Mouse (Mus musculus) erythroblast, embryonic 14.5 days (primary cell): ENCODE results near the gene Vps39. TPM values are rescaled to one million over a fixed set of nuclear protein-coding genes. Genes with fewer than 3 reads are reported as not detected.

Experiments used
- H3K27me3 ChIP-seq: 2 replicates; pipeline ENCODE4 v1.6.1; 2012; ENCODE audit warnings: inconsistent platforms; ENCODE audit not compliant: control insufficient read depth
- H3K36me3 ChIP-seq: 2 replicates; pipeline ENCODE4 v1.6.1; 2012; ENCODE audit warnings: mild to moderate bottlenecking, inconsistent platforms; ENCODE audit not compliant: control insufficient read depth
- H3K4me1 ChIP-seq: 2 replicates; pipeline ENCODE4 v1.6.1; 2012; ENCODE audit warnings: inconsistent platforms; ENCODE audit not compliant: control insufficient read depth
- H3K4me3 ChIP-seq: replicated peaks from 2 replicates; pipeline ENCODE3; 2012; ENCODE audit warnings: moderate library complexity, mild to moderate bottlenecking, inconsistent platforms
- H3K9me3 ChIP-seq: 2 replicates; pipeline ENCODE4 v1.6.1; 2012; ENCODE audit warnings: low read length, inconsistent platforms, mixed read lengths; ENCODE audit not compliant: control insufficient read depth
- GATA1 ChIP-seq: IDR thresholded peaks from 2 replicates; pipeline ENCODE4 v1.6.1; 2012; ENCODE audit warnings: low read length, inconsistent platforms, mixed read lengths
- TAL1 ChIP-seq: IDR thresholded peaks from 3 replicates; pipeline ENCODE4 v1.6.1; 2012; ENCODE audit warnings: low read length, inconsistent platforms, mixed read lengths
- polyA plus RNA-seq: library from polyadenylated mRNA; stranded (reverse); fragments of >175 nt; gene quantifications from 2 replicates; pipeline ENCODE4 v1.2.3, GENCODE M21; 2012

Vps39 gene
- polyA plus RNA-seq, 1 experiment: 0.48 TPM

- Histone ChIP-seq H3K4me1 (no peaks in the 10 kb centered on the region), H3K9me3 (no peaks in the 10 kb centered on the region), H3K36me3 (peaks cover 79% of the 10 kb centered on the region), H3K27me3 (no peaks in the 10 kb centered on the region), H3K4me3 (no peak overlapping the region)
- TF ChIP-seq GATA1: no peak
- TF ChIP-seq TAL1: no peak
These were observed 13.6 kb upstream of the Vps39 start for GRCm38 (mm10) chr2:120366501-120366900.

GRCm38 (mm10) chr2:120360425-120360824, 7.5 kb upstream of the Vps39 start:
- Histone ChIP-seq H3K4me3 (no peak overlapping the region), H3K9me3 (no peaks in the 10 kb centered on the region), H3K4me1 (no peaks in the 10 kb centered on the region), H3K36me3 (peaks cover 72% of the 10 kb centered on the region), H3K27me3 (no peaks in the 10 kb centered on the region)
- TF ChIP-seq GATA1: no peak
- TF ChIP-seq TAL1: no peak

GRCm38 (mm10) chr2:120351321-120351720, 1.6 kb downstream of the Vps39 start:
- no peaks in the 10 kb centered on the region for H3K27me3 ChIP-seq
- H3K9me3 ChIP-seq: no peaks in the 10 kb centered on the region
- H3K4me1 ChIP-seq: peaks cover 26% of the 10 kb centered on the region
- H3K4me3 ChIP-seq: no peak overlapping the region
- no peak for TF ChIP-seq TAL1
- no peak for TF ChIP-seq GATA1
- H3K36me3 ChIP-seq: peaks cover 41% of the 10 kb centered on the region

- Histone ChIP-seq H3K4me3 (no peak overlapping the region), H3K4me1 (peaks cover 23% of the 10 kb centered on the region), H3K36me3 (peaks cover 50% of the 10 kb centered on the region), H3K27me3 (no peaks in the 10 kb centered on the region), H3K9me3 (no peaks in the 10 kb centered on the region)
- TF ChIP-seq GATA1 (no peak), TAL1 (no peak)
These were observed 4.8 kb downstream of the Vps39 start for GRCm38 (mm10) chr2:120348120-120348519.

GRCm38 (mm10) chr2:120341741-120342140, 11.2 kb downstream of the Vps39 start:
- Histone ChIP-seq H3K9me3 (no peaks in the 10 kb centered on the region), H3K4me3 (no peak overlapping the region), H3K4me1 (no peaks in the 10 kb centered on the region), H3K27me3 (no peaks in the 10 kb centered on the region), H3K36me3 (peaks cover 86% of the 10 kb centered on the region)
- no peak for TF ChIP-seq TAL1
- no peak for TF ChIP-seq GATA1

- TF ChIP-seq GATA1: no peak
- no peak for TF ChIP-seq TAL1
- no peaks in the 10 kb centered on the region for H3K27me3 ChIP-seq
- peaks cover 74% of the 10 kb centered on the region for H3K36me3 ChIP-seq
- H3K4me3 ChIP-seq: no peak overlapping the region
- no peaks in the 10 kb centered on the region for H3K4me1 ChIP-seq
- H3K9me3 ChIP-seq: no peaks in the 10 kb centered on the region
These were observed 15.1 kb downstream of the Vps39 start for GRCm38 (mm10) chr2:120337886-120338285.

- Histone ChIP-seq H3K9me3 (no peaks in the 10 kb centered on the region), H3K4me3 (no peak overlapping the region), H3K27me3 (no peaks in the 10 kb centered on the region), H3K4me1 (no peaks in the 10 kb centered on the region), H3K36me3 (peaks cover 72% of the 10 kb centered on the region)
- TF ChIP-seq GATA1: no peak
- TF ChIP-seq TAL1: no peak
These were observed 21.4 kb downstream of the Vps39 start for GRCm38 (mm10) chr2:120331575-120331974.

- peaks cover 2% of the 10 kb centered on the region; the same call in 1 of the 2 replicates for H3K4me1 ChIP-seq
- H3K36me3 ChIP-seq: peaks cover 32% of the 10 kb centered on the region
- H3K4me3 ChIP-seq: no peak overlapping the region
- no peaks in the 10 kb centered on the region for H3K27me3 ChIP-seq
- TF ChIP-seq GATA1 (no peak), TAL1 (no peak)
- no peaks in the 10 kb centered on the region for H3K9me3 ChIP-seq
These were observed 37.9 kb downstream of the Vps39 start for GRCm38 (mm10) chr2:120315077-120315476.

GRCm38 (mm10) chr2:120314487-120314886, 38.5 kb downstream of the Vps39 start:
- H3K9me3 ChIP-seq: no peaks in the 10 kb centered on the region
- H3K4me1 ChIP-seq: peaks cover 2% of the 10 kb centered on the region; the same call in 1 of the 2 replicates
- no peak for TF ChIP-seq TAL1
- no peak for TF ChIP-seq GATA1
- H3K4me3 ChIP-seq: no peak overlapping the region
- no peaks in the 10 kb centered on the region for H3K27me3 ChIP-seq
- peaks cover 32% of the 10 kb centered on the region for H3K36me3 ChIP-seq

- H3K27me3 ChIP-seq: no peaks in the 10 kb centered on the region
These were observed 39.0 kb downstream of the Vps39 start, which contains the start of gene Pla2g4f for GRCm38 (mm10) chr2:120313976-120314375. Pla2g4f (minus strand) TSS chr2:120314165.

More at GRCm38 (mm10) chr2:120313976-120314375, 39.0 kb downstream of the Vps39 start, which contains the start of gene Pla2g4f:
- no peak within 1 kb of the TSS for H3K4me3 ChIP-seq
- no peaks in the 10 kb centered on the region for H3K9me3 ChIP-seq
- TF ChIP-seq GATA1 (no peak), TAL1 (no peak)
- peaks cover 27% of the 10 kb centered on the region for H3K36me3 ChIP-seq
- peaks cover 2% of the 10 kb centered on the region; the same call in 1 of the 2 replicates for H3K4me1 ChIP-seq
